Mouse (Mus musculus) brain, embryonic 14.5 days (tissue): ENCODE results near the gene Hoxb3.

ENCODE experiments used
- CTCF ChIP-seq: fragments of 200-500 bp; IDR thresholded peaks from 2 replicates; pipeline ENCODE4 v1.5.1; 2012; ENCODE audit warnings: inconsistent platforms, mild to moderate bottlenecking, moderate library complexity, borderline replicate concordance; ENCODE audit not compliant: insufficient read depth, insufficient read length; ENCODE audit errors: extremely low read depth
- POLR2A ChIP-seq: fragments of 200-500 bp; IDR thresholded peaks from 2 replicates; pipeline ENCODE4 v1.6.1; 2012; ENCODE audit warnings: mild to moderate bottlenecking, inconsistent platforms, borderline replicate concordance; ENCODE audit not compliant: poor library complexity, insufficient read depth, insufficient read length, severe bottlenecking; ENCODE audit errors: extremely low read depth

- TF ChIP-seq CTCF (no peak), POLR2A (no peak)
Measured at GRCm38 (mm10) chr11:96277151-96278044, 45.7 kb upstream of the Hoxb3 start.
